Mouse (Mus musculus) small intestine, adult 2 months (tissue): ENCODE measurements around the gene Thrap3.

ENCODE experiments used
- CTCF ChIP-seq: fragments of 200-500 bp; IDR thresholded peaks from 2 replicates; pipeline ENCODE4 v1.5.1; 2012; ENCODE audit warnings: low read depth, mild to moderate bottlenecking, control low read depth, inconsistent platforms, low read length, moderate library complexity, mixed read lengths; ENCODE audit not compliant: insufficient replicate concordance, insufficient read length; ENCODE audit errors: extremely low read depth
- POLR2A ChIP-seq: fragments of 200-500 bp; IDR thresholded peaks from 2 replicates; pipeline ENCODE4 v1.6.1; 2012; ENCODE audit warnings: low read depth, mild to moderate bottlenecking, control low read depth, inconsistent platforms, low read length, moderate library complexity

GRCm38 (mm10) chr4:126222631-126223030, 20.1 kb upstream of the Thrap3 start:
- TF ChIP-seq POLR2A (no peak), CTCF (no peak)
